Comparison of ENCODE assay signal across 13 mouse cellular contexts in genomic region chr11:85887801-85888450, GRCm38 (mm10). TPM values are rescaled to one million over a fixed set of nuclear protein-coding genes. Genes with fewer than 3 reads are reported as not detected.
DNase-seq lines count a peak whose midpoint lies in the region; ATAC-seq lines count a peak whose summit lies in the region.
"Had no signal": no experiment of that assay in that cellular context is flagged by ENCODE, and none has a peak within 500 bp of the region (broad histone marks: within the 10 kb centered on the region; RNA-seq: fewer than 3 reads in every experiment).

No protein-coding gene starts in this region.

- ATAC-seq in kidney, embryonic 16.5 days (ENCODE audit: low FRiP score, low TSS enrichment): no peak
- no peak for ATAC-seq in neural tube, embryonic 12.5 days (ENCODE audit: low FRiP score, low read depth)
- no peak for ATAC-seq in neural tube, embryonic 15.5 days (ENCODE audit: low FRiP score)

- peaks cover 19% of the 10 kb centered on the region for H3K4me1 ChIP-seq in kidney, embryonic 16.5 days (ENCODE audit: insufficient read depth, low read length)
- peaks cover 27% of the 10 kb centered on the region for H3K4me1 ChIP-seq in neural tube, embryonic 12.5 days
- 0 out of 2 replicates have a peak, but pooled peaks cover 6% of the 10 kb centered on the region for H3K4me1 ChIP-seq in neural tube, embryonic 15.5 days

- no peaks in the 10 kb centered on the region for H3K9me3 ChIP-seq in kidney, embryonic 16.5 days (ENCODE audit: low read length)
- H3K9me3 ChIP-seq in neural tube, embryonic 12.5 days: no peaks in the 10 kb centered on the region
- no peaks in the 10 kb centered on the region for H3K9me3 ChIP-seq in neural tube, embryonic 15.5 days (replicated peaks)
- H3K9me3 ChIP-seq: G1E had no signal

- H3K36me3 ChIP-seq in kidney, embryonic 16.5 days (ENCODE audit: insufficient read depth, low read length): no peaks in the 10 kb centered on the region
- no peaks in the 10 kb centered on the region for H3K36me3 ChIP-seq in neural tube, embryonic 12.5 days
- no peaks in the 10 kb centered on the region for H3K36me3 ChIP-seq in neural tube, embryonic 15.5 days
- H3K36me3 ChIP-seq: G1E had no signal

- peak; percentile 63 for DNase-seq in embryo, embryonic 10.5 days (ENCODE audit: low spot score)
- no peak for DNase-seq in embryo, embryonic 10 days (ENCODE audit: low spot score)
- no peak for DNase-seq in kidney, postnatal 36 days
- no peak for DNase-seq in gastrocnemius, postnatal 25 days
- DNase-seq in left cerebral cortex, postnatal 10 days (ENCODE audit: extremely low spot score in 1 of 2, low spot score in 2 of 2): no peak
- DNase-seq: thymus, postnatal 36 days had no signal

- H3K27ac ChIP-seq in kidney, embryonic 16.5 days (ENCODE audit: low read length): no peak overlapping the region
- no peak overlapping the region for H3K27ac ChIP-seq in neural tube, embryonic 12.5 days
- no peak overlapping the region for H3K27ac ChIP-seq in neural tube, embryonic 15.5 days (replicated peaks)
- H3K27ac ChIP-seq: hindbrain, embryonic 14.5 days had no signal

- H3K27me3 ChIP-seq in kidney, embryonic 16.5 days (ENCODE audit: insufficient read depth, low read length): peaks cover 94% of the 10 kb centered on the region
- H3K27me3 ChIP-seq in neural tube, embryonic 12.5 days (replicated peaks): peaks cover 83% of the 10 kb centered on the region
- H3K27me3 ChIP-seq in neural tube, embryonic 15.5 days (replicated peaks): peaks cover 93% of the 10 kb centered on the region

- peak overlapping the region; percentile 16 for H3K4me2 ChIP-seq in kidney, embryonic 16.5 days (replicated peaks; ENCODE audit: low read depth, low read length)
- H3K4me2 ChIP-seq in neural tube, embryonic 12.5 days (replicated peaks): peak overlapping the region; percentile 22; the same call in 1 of the 2 replicates
- no peak overlapping the region for H3K4me2 ChIP-seq in neural tube, embryonic 15.5 days
- H3K4me2 ChIP-seq: hindbrain, embryonic 14.5 days had no signal

- 7% methylated on average over 17 of the region's 17 CpGs for WGBS in kidney, embryonic 16.5 days
- 1% methylated on average over 17 of the region's 17 CpGs for whole genome bisulfite sequencing in neural tube, embryonic 12.5 days
- 1% methylated on average over 17 of the region's 17 CpGs for WGBS in neural tube, embryonic 15.5 days

- intact Hi-C loops in left cerebral cortex, postnatal 10 days (cut with DNase I): loop anchor here (2.0 to 5.0 kb wide), 2 partner anchors 39 to 51 kb away; no protein-coding TSS in a partner anchor

- H3K9ac ChIP-seq in kidney, embryonic 16.5 days (replicated peaks; ENCODE audit: low read length): no peak overlapping the region
- no peak overlapping the region for H3K9ac ChIP-seq in neural tube, embryonic 12.5 days
- H3K9ac ChIP-seq in neural tube, embryonic 15.5 days (replicated peaks): no peak overlapping the region
- H3K9ac ChIP-seq: hindbrain, embryonic 14.5 days had no signal

- peak overlapping the region; percentile 12 for H3K4me3 ChIP-seq in kidney, embryonic 16.5 days (ENCODE audit: low read length)
- H3K4me3 ChIP-seq in neural tube, embryonic 12.5 days: 0 out of 2 replicates have a peak overlapping the region, but pooled peaks have one; percentile 11
- no peak overlapping the region for H3K4me3 ChIP-seq in neural tube, embryonic 15.5 days (replicated peaks)

RNA-seq across cellular contexts. Expression of gene Tbx4, which starts 1.7 kb away (rescaled TPM):
- 0.24 and 1.7 TPM in 2 replicates for polyA plus RNA-seq in kidney, embryonic 16.5 days (2015; fragmentation: Nextera tagmentation; extraction: Ambion mirVana)
- 0.39 and 0.61 TPM in 2 replicates for polyA plus RNA-seq in neural tube, embryonic 12.5 days (2016; fragmentation: Nextera tagmentation; extraction: Ambion mirVana)
- polyA plus RNA-seq in neural tube, embryonic 15.5 days (2015; fragmentation: Nextera tagmentation; extraction: Ambion mirVana): 0.19 and 0.29 TPM in 2 replicates
- total RNA-seq in gastrocnemius, postnatal 25 days (2021): 1 to 10 TPM; 1.2 to 1.4 TPM
- under 1 TPM; 0.49 to 0.58 TPM for total RNA-seq in left cerebral cortex, postnatal 10 days (2021)
- total RNA-seq: G1E had no signal
- polyA plus RNA-seq: G1E had no signal

RNA-seq across cellular contexts. Expression of gene Gm11444, which starts 37.8 kb away (rescaled TPM):
- polyA plus RNA-seq in kidney, embryonic 16.5 days (2015; fragmentation: Nextera tagmentation; extraction: Ambion mirVana): not detected in 2 replicates
- not detected in 2 replicates for polyA plus RNA-seq in neural tube, embryonic 12.5 days (2016; fragmentation: Nextera tagmentation; extraction: Ambion mirVana)
- polyA plus RNA-seq in neural tube, embryonic 15.5 days (2015; fragmentation: Nextera tagmentation; extraction: Ambion mirVana): not detected in 2 replicates
- not detected for total RNA-seq in gastrocnemius, postnatal 25 days (2021)
- not detected for total RNA-seq in left cerebral cortex, postnatal 10 days (2021)
- total RNA-seq: G1E; layer of hippocampus, adult 18-20 months; left cerebral cortex, postnatal 36 days had no signal
- polyA plus RNA-seq: G1E; hindbrain, embryonic 14.5 days had no signal

RNA-seq across cellular contexts. Expression of gene Tbx2, which starts 55.6 kb away (rescaled TPM):
- 10.3 TPM in 2 replicates for polyA plus RNA-seq in kidney, embryonic 16.5 days (2015; fragmentation: Nextera tagmentation; extraction: Ambion mirVana)
- polyA plus RNA-seq in neural tube, embryonic 12.5 days (2016; fragmentation: Nextera tagmentation; extraction: Ambion mirVana): 4.7 and 5.3 TPM in 2 replicates
- 1.4 and 1.5 TPM in 2 replicates for polyA plus RNA-seq in neural tube, embryonic 15.5 days (2015; fragmentation: Nextera tagmentation; extraction: Ambion mirVana)
- 1 to 10 TPM; 2.7 to 3.6 TPM for total RNA-seq in gastrocnemius, postnatal 25 days (2021)
- 1 to 10 TPM; 2.9 to 3.7 TPM for total RNA-seq in left cerebral cortex, postnatal 10 days (2021)
